Mouse (Mus musculus) left cerebral cortex, adult 11 months (tissue): ENCODE measurements around the gene Wipf2.
"Not testable (repeated sequence)": the region's sequence is repeated elsewhere in the genome, so short reads cannot be mapped to it uniquely, and the experiment has no call there.

Experiments
- DNase-seq: peaks from one replicate; pipeline ENCODE4 v3.0.0; 2022; ENCODE audit warnings: low spot score

Gene Wipf2

GRCm38 (mm10) chr11:98932293-98933091, 69.1 kb downstream of the Wipf2 start:
- DNase-seq: no peak

DNA sequence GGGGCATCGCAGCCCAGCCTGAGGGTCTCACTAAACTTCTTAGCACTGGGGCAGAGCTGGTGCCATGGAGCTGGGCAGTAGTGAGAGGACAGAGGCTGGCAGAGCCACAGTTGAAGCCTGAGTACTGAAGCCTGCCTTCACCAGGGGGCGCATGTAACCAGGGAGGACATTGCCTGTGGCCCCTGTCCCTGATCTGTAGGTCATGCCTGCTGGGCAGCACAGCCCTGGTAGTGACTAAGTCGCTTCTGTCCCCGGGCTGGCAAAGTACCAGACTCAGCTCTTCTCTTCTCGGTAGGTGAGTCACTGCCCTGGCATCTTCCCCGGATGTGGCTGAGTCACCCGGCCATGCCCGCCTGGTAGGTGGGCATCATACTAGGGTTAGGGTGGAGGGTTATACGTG, 69.7 kb downstream of the Wipf2 start:
- no peak for DNase-seq

GRCm38 (mm10) chr11:98933847-98934246, 70.4 kb downstream of the Wipf2 start:
- DNase-seq: not testable (repeated sequence)

DNA sequence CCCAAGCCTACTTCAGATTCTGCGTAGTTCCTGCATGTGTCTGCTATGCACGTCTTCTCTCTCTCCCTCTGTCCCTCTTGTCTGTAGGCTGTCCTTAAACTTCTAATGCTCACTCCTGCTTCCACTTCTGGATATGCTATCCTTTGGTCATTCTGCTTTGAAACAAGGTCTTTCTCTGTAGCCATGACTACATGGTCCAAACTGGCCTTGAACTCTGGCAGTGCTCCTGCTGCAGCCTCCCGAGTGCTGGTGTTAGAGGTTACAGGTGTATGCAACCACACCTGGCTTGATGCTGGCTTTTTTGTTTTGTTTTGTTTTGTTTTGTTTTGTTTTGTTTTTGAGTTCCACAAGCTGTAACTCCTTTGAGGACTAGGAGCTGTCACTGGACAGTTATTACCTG, 70.9 kb downstream of the Wipf2 start:
- DNase-seq: no peak

DNA sequence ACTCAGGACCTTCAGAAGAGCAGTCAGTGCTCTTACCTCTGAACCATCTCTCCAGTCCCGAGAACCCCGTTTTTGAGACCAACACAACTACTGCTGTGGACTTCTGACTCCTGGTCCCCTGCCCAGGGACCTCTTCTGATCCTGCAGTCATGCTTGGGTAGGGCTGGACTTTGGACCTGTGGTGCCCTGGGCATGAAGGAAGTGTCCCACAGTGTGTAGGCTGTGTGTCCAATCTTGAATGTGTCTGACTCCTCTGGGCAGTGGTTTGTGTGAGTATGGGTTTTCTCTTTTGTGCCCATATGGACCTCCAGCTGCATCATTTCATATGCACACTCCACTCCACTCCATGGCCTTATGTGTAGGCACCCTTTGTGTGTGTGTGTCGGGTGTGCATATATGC, 71.7 kb downstream of the Wipf2 start:
- no peak for DNase-seq

GRCm38 (mm10) chr11:98936170-98936569, 72.7 kb downstream of the Wipf2 start:
- DNase-seq: no peak

GRCm38 (mm10) chr11:98936606-98937409, 73.4 kb downstream of the Wipf2 start:
- DNase-seq: no peak

- DNase-seq: no peak
Measured at GRCm38 (mm10) chr11:98937410-98937913, 74.0 kb downstream of the Wipf2 start.

- DNase-seq: no peak
Measured at GRCm38 (mm10) chr11:98937914-98938694, 74.7 kb downstream of the Wipf2 start.

DNA sequence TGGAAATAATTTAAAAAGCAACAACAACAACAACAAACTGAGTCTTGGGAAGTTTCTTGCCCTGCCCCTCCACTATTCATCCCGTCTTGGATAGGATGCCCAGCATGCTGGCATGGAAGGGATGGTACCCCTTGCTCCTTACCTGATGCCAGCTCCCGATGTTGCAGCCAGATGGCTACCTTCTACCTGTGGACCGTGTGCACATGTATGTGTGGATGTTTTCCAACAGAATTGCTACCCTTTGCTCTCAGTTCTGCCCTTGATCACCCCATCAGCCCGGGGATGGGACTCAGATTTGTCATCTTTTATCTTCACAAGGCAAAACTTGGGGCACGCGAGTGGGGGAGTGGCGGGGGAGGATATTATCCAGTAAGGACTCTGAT, 75.3 kb downstream of the Wipf2 start:
- DNase-seq: no peak

GRCm38 (mm10) chr11:98939084-98939952, 75.9 kb downstream of the Wipf2 start:
- no peak for DNase-seq

DNA sequence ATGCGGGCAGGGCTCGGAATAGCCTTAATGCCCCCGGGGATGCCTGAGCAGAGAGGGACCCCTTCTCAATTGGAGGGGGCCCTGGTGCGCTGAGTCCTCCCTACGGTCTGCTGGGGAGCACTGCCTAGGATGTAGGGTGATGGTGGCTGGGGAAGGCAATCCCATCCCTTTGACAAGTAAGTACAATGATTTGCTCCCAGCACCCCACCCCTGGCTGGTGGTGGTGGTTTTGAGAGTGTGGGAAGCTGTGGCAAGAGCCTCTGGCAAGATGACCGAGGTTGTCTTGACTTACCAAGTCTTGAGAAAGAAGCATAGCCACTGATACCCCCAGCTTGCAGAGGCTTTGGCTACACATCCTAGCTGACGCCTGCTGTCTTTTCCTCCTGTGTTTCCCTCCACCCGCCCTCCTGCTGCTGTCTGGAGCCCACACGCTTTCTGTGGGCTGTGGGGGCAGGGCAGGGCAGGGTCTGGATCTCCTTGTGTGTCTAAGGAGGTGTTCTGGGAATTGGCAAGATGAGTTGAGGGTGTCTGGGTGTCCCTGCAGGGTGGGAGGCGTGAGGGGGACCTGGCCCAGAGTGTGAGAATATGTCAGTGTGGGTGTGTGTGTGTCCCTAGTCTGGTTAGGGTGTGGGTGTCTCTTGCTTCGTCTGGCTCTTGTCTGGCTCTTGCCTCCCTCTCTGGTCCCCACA, 76.7 kb downstream of the Wipf2 start:
- no peak for DNase-seq

DNA sequence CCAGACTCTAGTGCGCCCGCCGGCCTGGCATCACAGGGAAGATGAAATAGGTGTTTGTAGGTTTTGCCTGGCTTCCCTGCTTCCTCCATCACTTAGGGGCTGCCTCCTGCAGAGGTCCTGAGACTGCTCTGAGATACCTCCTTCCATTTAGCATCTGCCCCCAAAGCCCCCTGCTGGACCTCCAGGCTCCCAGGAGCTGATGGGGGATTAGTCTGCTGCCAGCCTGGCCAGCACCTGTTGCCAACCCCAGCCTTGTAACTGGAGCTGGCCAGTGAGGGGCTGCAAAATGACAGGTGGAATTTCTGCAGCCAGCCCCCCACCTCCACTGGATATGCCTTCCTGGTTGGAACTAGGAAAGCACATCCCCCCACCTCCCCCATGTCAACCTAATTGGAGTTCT, 77.3 kb downstream of the Wipf2 start:
- no peak for DNase-seq

DNA sequence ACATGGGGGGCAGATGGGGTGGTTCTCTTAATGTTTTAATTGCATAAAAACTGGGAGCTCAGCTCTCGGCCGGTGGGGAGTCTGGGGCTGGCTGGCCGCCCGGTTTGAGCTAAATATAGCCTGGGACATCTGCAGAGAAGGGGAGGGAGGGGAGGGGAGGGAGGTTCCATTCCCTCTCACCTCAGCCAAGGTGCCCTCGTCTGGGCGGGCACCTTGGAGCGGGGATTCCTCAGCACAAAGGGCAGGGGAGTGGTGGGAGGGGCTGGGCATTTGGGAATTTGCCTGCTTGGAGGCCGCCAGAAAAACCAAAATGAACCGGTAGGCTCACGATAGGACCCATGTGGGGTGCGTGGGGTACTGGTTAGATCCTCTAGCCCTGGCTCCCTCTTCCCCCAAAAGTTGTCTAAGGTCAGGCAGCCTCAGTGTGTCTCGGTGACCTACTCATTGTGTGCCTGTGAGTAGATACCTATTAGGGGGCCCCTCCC, 77.9 kb downstream of the Wipf2 start:
- no peak for DNase-seq

- peak; percentile 68 for DNase-seq
Measured at GRCm38 (mm10) chr11:98941826-98942550, 78.5 kb downstream of the Wipf2 start.

GRCm38 (mm10) chr11:98942555-98942922, 79.1 kb downstream of the Wipf2 start:
- DNase-seq: no peak

DNA sequence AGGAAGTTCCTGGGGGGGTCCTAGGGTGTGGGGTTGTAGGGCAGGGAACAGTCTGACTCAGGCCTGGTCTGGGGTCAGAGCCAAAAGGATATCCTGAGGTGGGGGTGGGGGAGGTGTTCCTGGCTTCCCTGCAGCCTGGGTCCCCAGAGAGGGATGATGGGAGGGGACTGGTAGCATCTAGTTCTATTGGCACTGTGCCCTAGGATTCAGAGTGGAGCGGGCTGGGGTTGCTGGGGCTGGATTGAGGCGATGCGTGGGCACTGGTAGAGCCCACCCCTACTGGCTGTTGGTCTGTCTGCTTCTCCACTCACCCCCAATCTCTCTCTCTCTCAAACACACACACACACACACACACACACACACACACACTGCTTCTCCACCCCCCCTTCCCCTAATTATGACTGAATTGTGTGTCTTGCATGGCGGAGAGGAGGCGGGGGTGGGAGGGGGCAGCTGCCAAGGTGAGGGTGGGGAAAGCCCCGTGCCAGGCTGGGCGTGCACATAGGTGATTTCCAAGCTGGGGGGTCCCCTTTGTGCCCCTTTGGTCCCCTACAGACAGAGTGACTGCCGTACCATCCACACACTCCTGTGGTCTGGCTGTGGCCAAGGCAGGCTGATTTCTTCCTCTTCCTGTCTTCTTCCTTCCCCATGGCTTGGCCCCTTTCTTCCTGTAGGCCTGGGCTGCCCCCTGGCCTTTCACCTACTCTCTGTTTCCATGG, 79.6 kb downstream of the Wipf2 start:
- DNase-seq: no peak

- no peak for DNase-seq
Measured at GRCm38 (mm10) chr11:98943741-98944461, 80.5 kb downstream of the Wipf2 start.
